Mouse (Mus musculus) CD4-positive, CD25-positive, alpha-beta regulatory T cell, adult 2 months (primary cell): ENCODE measurements around the gene Rpsa.

ENCODE experiments used
- DNase-seq: peaks from one replicate; pipeline ENCODE4 v3.0.0-alpha.2; 2012; ENCODE audit warnings: low read depth, low spot score

Rpsa gene

DNA sequence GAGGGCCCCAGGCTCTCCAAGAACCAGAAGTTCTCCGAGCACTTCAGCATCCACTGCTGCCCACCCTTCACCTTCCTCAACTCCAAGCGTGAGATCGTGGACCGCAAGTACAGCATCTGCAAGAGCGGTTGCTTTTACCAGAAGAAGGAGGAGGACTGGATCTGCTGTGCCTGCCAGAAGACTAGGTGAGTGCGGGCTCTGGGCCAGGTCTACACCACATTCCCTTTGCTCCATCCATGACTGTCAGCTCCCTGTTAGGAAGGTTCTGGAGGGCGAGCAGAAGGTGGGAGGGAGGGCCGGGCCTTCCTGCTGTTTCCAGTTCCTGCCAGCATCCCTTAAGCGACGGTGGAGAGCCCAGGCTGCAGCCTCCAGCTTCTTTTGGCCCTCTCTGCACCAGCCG lies 40.3 kb downstream of the Rpsa start:
- no peak for DNase-seq

DNA sequence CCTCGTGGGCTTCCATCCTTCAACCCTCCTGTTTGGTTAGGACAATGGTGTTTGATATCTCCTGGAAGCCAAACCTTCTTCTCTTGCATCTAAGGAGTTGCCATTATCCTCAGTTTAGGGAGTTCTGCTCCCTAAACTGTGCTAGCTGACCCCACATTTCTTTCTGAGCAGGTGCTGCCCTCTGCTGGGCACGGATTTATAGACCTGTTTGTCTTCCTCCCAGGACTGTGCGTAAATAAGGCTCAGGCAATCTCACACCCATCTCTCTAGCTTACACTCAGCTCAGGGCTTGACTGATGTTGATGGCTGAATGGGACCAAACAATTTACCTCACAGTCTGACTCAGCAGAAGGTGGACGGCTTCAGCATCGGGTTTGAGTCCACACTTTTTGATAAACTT lies 43.8 kb downstream of the Rpsa start:
- DNase-seq, result peak; percentile 73

DNA sequence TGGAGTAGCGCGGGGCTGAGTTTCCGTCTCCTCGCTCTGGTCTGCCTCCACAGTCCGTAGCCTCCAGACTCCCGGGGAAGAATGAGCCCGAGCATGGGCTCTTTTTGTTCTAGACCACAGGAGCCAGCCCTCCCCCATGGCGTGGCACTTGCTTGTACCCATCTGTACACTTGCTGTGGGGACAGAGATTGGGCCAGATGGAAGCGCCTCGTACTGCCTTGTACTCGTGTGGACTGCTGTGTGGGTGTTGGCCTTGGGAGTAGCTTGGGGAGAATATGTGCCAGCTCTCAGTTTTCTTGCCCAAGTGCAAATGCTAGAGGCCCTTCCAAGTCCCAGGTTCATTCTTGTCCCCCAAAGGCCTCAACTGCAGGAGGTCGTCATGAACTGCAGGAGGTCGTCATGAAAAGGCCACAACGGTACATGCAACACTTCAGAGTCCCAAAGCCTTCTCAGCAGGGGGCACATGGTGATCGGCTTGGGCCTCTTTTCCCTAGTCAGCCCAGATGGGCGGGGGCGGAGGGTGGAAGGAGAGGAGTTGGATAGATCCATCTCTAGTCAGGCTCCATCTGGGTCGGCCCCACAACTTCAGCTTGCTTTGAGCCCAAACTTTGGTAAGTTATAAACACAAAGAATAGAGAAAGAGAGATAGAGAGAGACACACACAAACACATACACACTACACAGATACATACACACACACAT lies 47.1 kb downstream of the Rpsa start:
- no peak for DNase-seq

DNA sequence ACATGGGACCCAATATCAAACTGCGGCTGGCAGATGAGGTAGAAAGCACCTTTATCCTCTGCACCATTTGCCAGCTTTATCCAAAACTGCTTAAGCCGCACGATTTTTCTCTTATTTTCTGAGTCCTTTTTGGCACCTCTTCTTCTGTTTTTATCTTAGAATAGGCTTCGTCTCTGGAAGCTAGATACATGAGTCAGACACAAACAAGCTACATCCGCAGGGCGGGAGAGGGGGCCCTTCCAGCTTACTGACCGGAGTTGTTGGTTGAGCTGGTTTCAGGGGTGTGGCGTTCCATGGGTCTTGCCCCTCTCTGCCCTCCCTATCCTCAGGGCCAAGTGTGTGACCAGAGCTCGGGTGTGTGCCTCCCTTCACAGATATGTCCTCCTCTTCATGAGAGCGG lies 51.3 kb downstream of the Rpsa start:
- DNase-seq, result no peak
